Mouse (Mus musculus) brain, embryonic 18.5 days (tissue): ENCODE measurements around the gene Vmn1r54.
"Not testable (repeated sequence)": the region's sequence is repeated elsewhere in the genome, so short reads cannot be mapped to it uniquely, and the experiment has no call there.

Source experiments
- DNase-seq: peaks from one replicate; pipeline ENCODE4 v3.0.0-alpha.2; 2012; ENCODE audit warnings: low read depth, low spot score

Vmn1r54 gene

GRCm38 (mm10) chr6:90246000-90246399, at the start of gene Vmn1r54:
Gene Vmn1r54 (plus strand): TSS chr6:90246300.
- no peak for DNase-seq

GRCm38 (mm10) chr6:90202493-90202892, 43.6 kb upstream of the Vmn1r54 start, which contains the start of gene V1ra8:
Gene V1ra8 (plus strand): TSS chr6:90202793.
- DNase-seq = not testable (repeated sequence)

- DNase-seq = no peak
Observed at GRCm38 (mm10) chr6:90224338-90224737, 21.8 kb upstream of the Vmn1r54 start, which contains the start of gene Vmn1r53. Gene Vmn1r53 (minus strand): TSS chr6:90224438.

- not testable (repeated sequence) for DNase-seq
Observed at GRCm38 (mm10) chr6:90232114-90232513, 14.0 kb upstream of the Vmn1r54 start.

GRCm38 (mm10) chr6:90232681-90233080, 13.4 kb upstream of the Vmn1r54 start:
- DNase-seq = no peak

GRCm38 (mm10) chr6:90244019-90244418, 2.1 kb upstream of the Vmn1r54 start:
- DNase-seq = no peak

GRCm38 (mm10) chr6:90288265-90288664, 42.2 kb downstream of the Vmn1r54 start:
- no peak for DNase-seq

GRCm38 (mm10) chr6:90300919-90301318, 54.8 kb downstream of the Vmn1r54 start, which contains the start of gene BC048671:
Gene BC048671 (plus strand): TSS chr6:90301219.
- no peak for DNase-seq

- no peak for DNase-seq
Observed at GRCm38 (mm10) chr6:90306315-90306975, 60.3 kb downstream of the Vmn1r54 start.

- DNase-seq = no peak
Observed at GRCm38 (mm10) chr6:90308839-90309778, 63.0 kb downstream of the Vmn1r54 start.

- DNase-seq = no peak
Observed at GRCm38 (mm10) chr6:90315961-90316360, 69.9 kb downstream of the Vmn1r54 start.

GRCm38 (mm10) chr6:90317510-90318258, 71.6 kb downstream of the Vmn1r54 start:
- DNase-seq = no peak

GRCm38 (mm10) chr6:90319019-90319418, 72.9 kb downstream of the Vmn1r54 start:
- no peak for DNase-seq

- no peak for DNase-seq
Observed at GRCm38 (mm10) chr6:90319475-90320191, 73.5 kb downstream of the Vmn1r54 start.

- no peak for DNase-seq
Observed at GRCm38 (mm10) chr6:90320429-90320828, 74.3 kb downstream of the Vmn1r54 start.
